Mouse (Mus musculus): ENCODE data around the gene Hist4h4. TPM values are rescaled to one million over a fixed set of nuclear protein-coding genes. Genes with fewer than 3 reads are reported as not detected.
A peak's percentile ranks its signal among the peaks of the same experiment; 100 is the strongest.

Gene Hist4h4
- polyA plus RNA-seq, 1 experiment: 0.63 TPM

DNA sequence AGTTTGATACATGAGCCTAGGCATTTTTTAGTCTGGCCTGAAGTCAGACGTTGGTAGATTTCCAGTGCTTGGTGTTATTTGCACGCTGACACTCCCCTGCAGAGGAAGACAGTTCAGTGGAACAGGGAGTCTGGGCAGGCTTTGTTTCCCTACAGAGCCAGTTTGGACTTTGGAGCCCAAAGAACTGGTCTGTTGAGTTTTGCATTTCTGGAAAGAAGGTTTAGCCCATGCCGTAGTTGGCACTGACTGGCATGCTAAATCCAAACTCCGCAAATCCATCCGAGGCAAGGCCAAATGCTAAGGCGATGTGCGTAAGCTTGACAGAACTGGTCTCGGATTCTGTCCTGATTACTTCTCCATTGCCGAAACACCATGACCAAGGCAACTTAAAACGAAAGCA lies 7.0 kb upstream of the Hist4h4 start:
- peaks cover 8% of the 10 kb centered on the region for H3K4me1 ChIP-seq (ENCODE audit: control insufficient read depth, insufficient read depth, low read length)
- TF ChIP-seq EP300 (IDR thresholded peaks at IDR 0.05; ENCODE audit: insufficient read depth, low read depth, low read length): no peak
- TF ChIP-seq CTCF (IDR thresholded peaks at IDR 0.05; ENCODE audit: low read depth, low read length): no peak
- TF ChIP-seq POLR2A (IDR thresholded peaks at IDR 0.05; ENCODE audit: insufficient read depth, low read length): no peak
- H3K9me3 ChIP-seq (replicated peaks; ENCODE audit: control insufficient read depth, insufficient read depth, low read length, poor library complexity, severe bottlenecking): no peaks in the 10 kb centered on the region
- peaks cover 35% of the 10 kb centered on the region for H3K36me3 ChIP-seq (ENCODE audit: control insufficient read depth, insufficient read depth, low read length, poor library complexity, severe bottlenecking)
- peak overlapping the region; percentile 5; the same call in 1 of the 2 replicates for H3K27ac ChIP-seq (ENCODE audit: insufficient read depth, low read length)
- H3K4me3 ChIP-seq (ENCODE audit: low read depth, low read length): no peak overlapping the region
- no peaks in the 10 kb centered on the region for H3K27me3 ChIP-seq (ENCODE audit: control insufficient read depth, insufficient read depth, low read length, poor library complexity, severe bottlenecking)
- no peak overlapping the region for H3K9ac ChIP-seq (ENCODE audit: low read depth, poor library complexity, severe bottlenecking)

DNA sequence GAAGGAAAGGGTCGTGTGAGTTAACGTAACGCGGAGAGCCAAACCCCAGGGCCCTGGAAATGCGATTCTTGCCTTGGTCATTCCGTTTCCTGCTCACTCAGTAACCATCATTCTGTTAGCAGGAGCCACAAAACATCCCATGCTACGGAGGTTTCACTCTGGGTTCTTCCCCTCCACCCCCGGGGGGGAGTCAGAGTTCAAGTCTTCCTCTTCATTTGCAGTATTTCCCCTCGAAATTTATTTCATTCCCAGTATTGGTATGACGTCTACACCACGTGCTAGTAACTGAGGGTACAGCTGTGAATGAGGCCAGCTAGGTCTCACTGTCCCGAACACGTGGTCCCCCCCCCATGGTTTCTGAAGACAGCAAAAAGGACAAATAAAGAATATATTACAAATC lies 5.5 kb upstream of the Hist4h4 start:
- H3K9me3 ChIP-seq (replicated peaks; ENCODE audit: control insufficient read depth, insufficient read depth, low read length, poor library complexity, severe bottlenecking): no peaks in the 10 kb centered on the region
- no peak overlapping the region for H3K27ac ChIP-seq (ENCODE audit: insufficient read depth, low read length)
- H3K9ac ChIP-seq (ENCODE audit: low read depth, poor library complexity, severe bottlenecking): peak overlapping the region; percentile 76
- H3K4me3 ChIP-seq (ENCODE audit: low read depth, low read length): peak overlapping the region; percentile 77
- TF ChIP-seq EP300 (IDR thresholded peaks at IDR 0.05; ENCODE audit: insufficient read depth, low read depth, low read length) (no peak), POLR2A (IDR thresholded peaks at IDR 0.05; ENCODE audit: insufficient read depth, low read length) (no peak), CTCF (IDR thresholded peaks at IDR 0.05; ENCODE audit: low read depth, low read length) (no peak)
- H3K27me3 ChIP-seq (ENCODE audit: control insufficient read depth, insufficient read depth, low read length, poor library complexity, severe bottlenecking): no peaks in the 10 kb centered on the region
- peaks cover 22% of the 10 kb centered on the region for H3K36me3 ChIP-seq (ENCODE audit: control insufficient read depth, insufficient read depth, low read length, poor library complexity, severe bottlenecking)
- peaks cover 8% of the 10 kb centered on the region for H3K4me1 ChIP-seq (ENCODE audit: control insufficient read depth, insufficient read depth, low read length)

DNA sequence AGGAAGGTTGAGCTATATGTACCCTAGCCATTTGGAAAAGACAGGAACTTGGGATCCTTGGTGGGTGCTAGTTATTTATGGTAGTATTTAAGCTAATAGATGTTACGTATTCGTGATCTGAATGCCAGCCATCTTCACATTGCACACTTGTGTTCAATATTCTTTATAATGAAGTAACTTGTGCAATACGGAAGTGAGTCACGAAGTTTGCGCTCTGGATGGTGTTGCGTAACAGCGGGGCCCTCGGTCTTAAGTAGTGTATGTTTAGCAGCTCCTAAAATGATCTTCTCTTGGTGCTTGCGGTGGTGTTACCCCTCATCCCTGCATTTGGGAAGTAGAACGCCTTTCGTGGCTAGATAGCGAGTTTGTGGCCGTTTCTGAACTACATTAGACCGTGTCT lies 4.9 kb upstream of the Hist4h4 start:
- H3K36me3 ChIP-seq (ENCODE audit: control insufficient read depth, insufficient read depth, low read length, poor library complexity, severe bottlenecking): peaks cover 16% of the 10 kb centered on the region
- peak overlapping the region; percentile 76 for H3K9ac ChIP-seq (ENCODE audit: low read depth, poor library complexity, severe bottlenecking)
- H3K4me1 ChIP-seq (ENCODE audit: control insufficient read depth, insufficient read depth, low read length): peaks cover 8% of the 10 kb centered on the region
- TF ChIP-seq POLR2A (IDR thresholded peaks at IDR 0.05; ENCODE audit: insufficient read depth, low read length) (no peak), CTCF (IDR thresholded peaks at IDR 0.05; ENCODE audit: low read depth, low read length) (no peak), EP300 (IDR thresholded peaks at IDR 0.05; ENCODE audit: insufficient read depth, low read depth, low read length) (no peak)
- no peak overlapping the region; the same call in 1 of the 2 replicates for H3K27ac ChIP-seq (ENCODE audit: insufficient read depth, low read length)
- H3K9me3 ChIP-seq (replicated peaks; ENCODE audit: control insufficient read depth, insufficient read depth, low read length, poor library complexity, severe bottlenecking): no peaks in the 10 kb centered on the region
- no peaks in the 10 kb centered on the region for H3K27me3 ChIP-seq (ENCODE audit: control insufficient read depth, insufficient read depth, low read length, poor library complexity, severe bottlenecking)
- H3K4me3 ChIP-seq (ENCODE audit: low read depth, low read length): peak overlapping the region; percentile 77

DNA sequence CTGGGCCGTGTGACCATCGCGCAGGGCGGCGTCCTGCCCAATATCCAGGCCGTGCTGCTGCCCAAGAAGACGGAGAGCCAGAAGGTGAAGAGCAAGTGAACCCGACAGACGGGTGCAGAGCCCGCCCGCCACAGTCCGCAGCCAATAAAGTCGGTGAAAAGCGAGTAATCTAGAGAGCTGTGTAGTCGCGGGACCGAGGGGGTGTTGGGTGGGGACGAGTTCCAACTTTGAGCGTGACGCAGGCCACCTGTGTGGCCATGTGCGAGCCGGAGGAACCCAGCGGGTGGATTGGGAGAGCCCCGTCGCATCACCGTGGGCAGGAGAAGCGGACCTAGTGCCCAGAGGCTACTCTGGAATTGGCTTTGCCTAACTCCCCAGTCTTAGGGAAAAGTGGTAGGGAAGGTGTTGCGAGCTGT lies 4.4 kb upstream of the Hist4h4 start:
- H3K9me3 ChIP-seq (replicated peaks; ENCODE audit: control insufficient read depth, insufficient read depth, low read length, poor library complexity, severe bottlenecking): no peaks in the 10 kb centered on the region
- H3K27ac ChIP-seq (ENCODE audit: insufficient read depth, low read length): peak overlapping the region; percentile 33
- peaks cover 11% of the 10 kb centered on the region for H3K36me3 ChIP-seq (ENCODE audit: control insufficient read depth, insufficient read depth, low read length, poor library complexity, severe bottlenecking)
- H3K4me3 ChIP-seq (ENCODE audit: low read depth, low read length): peak overlapping the region; percentile 77
- TF ChIP-seq POLR2A (IDR thresholded peaks at IDR 0.05; ENCODE audit: insufficient read depth, low read length): no peak
- TF ChIP-seq CTCF (IDR thresholded peaks at IDR 0.05; ENCODE audit: low read depth, low read length): no peak
- TF ChIP-seq EP300 (IDR thresholded peaks at IDR 0.05; ENCODE audit: insufficient read depth, low read depth, low read length): no peak
- H3K27me3 ChIP-seq (ENCODE audit: control insufficient read depth, insufficient read depth, low read length, poor library complexity, severe bottlenecking): no peaks in the 10 kb centered on the region
- peaks cover 8% of the 10 kb centered on the region for H3K4me1 ChIP-seq (ENCODE audit: control insufficient read depth, insufficient read depth, low read length)
- H3K9ac ChIP-seq (ENCODE audit: low read depth, poor library complexity, severe bottlenecking): peak overlapping the region; percentile 76

DNA sequence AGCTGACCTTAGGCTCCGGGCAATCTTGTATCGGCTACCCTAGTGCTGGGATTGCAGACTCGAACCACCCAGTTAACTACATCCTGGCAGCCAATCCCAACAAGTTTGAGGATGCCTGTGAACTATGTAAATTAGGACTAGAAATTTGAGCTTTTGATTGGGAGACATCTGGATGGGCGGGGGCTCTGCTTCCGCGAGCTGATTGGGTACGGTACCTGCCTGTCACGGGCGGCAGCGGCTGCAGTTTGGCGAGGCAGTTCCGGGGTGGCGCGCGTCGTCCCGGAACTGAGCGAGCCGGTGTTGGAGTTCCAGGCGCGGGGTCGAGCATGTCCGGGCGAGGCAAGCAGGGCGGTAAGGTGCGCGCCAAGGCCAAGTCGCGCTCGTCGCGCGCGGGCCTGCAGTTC lies 3.8 kb upstream of the Hist4h4 start, which contains the start of gene H2afj:
Gene H2afj (plus strand): TSS at position 231 of the 404 bp plus-strand sequence.
- peak; percentile 74 for TF ChIP-seq POLR2A (IDR thresholded peaks at IDR 0.05; ENCODE audit: insufficient read depth, low read length)
- no peak for TF ChIP-seq CTCF (IDR thresholded peaks at IDR 0.05; ENCODE audit: low read depth, low read length)
- Histone ChIP-seq H3K27ac (ENCODE audit: insufficient read depth, low read length) (peak within 1 kb of the TSS; percentile 95), H3K36me3 (ENCODE audit: control insufficient read depth, insufficient read depth, low read length, poor library complexity, severe bottlenecking) (peaks cover 9% of the 10 kb centered on the region; the same call in 1 of the 2 replicates), H3K9ac (ENCODE audit: low read depth, poor library complexity, severe bottlenecking) (peak within 1 kb of the TSS; percentile 85), H3K27me3 (ENCODE audit: control insufficient read depth, insufficient read depth, low read length, poor library complexity, severe bottlenecking) (no peaks in the 10 kb centered on the region), H3K4me3 (ENCODE audit: low read depth, low read length) (peak within 1 kb of the TSS; percentile 93), H3K9me3 (replicated peaks; ENCODE audit: control insufficient read depth, insufficient read depth, low read length, poor library complexity, severe bottlenecking) (no peaks in the 10 kb centered on the region), H3K4me1 (ENCODE audit: control insufficient read depth, insufficient read depth, low read length) (peaks cover 8% of the 10 kb centered on the region)

DNA sequence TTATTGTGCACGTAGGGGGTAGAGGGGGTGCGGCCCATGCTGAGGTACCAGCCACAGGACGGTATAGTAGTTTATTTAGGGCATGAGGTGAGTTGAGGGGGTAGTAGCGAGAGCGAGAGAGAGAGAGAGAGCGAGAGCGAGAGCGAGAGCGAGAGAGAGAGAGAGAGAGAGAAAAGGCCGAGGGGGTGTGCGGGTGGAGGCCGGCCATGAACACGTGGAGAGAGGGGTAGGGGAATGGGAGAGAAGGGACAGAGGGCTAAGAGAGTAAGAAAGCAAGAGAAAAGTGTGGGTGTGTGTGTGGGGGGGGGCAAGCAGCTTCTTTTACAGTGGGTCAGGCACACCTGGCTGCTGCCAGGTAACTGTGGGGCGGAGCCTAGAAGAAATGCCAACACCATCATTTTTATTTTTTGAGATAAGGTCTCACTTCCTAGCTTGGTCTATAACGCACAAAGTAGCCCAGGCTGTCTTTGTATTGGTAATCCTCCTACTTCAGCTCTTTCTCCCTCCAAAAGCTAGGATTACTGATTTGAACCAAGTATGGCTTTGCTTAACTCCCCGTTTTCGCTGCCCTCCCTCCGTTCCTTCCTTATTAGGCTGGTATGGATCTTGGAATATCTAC lies 3.3 kb upstream of the Hist4h4 start:
- no peak for TF ChIP-seq CTCF (IDR thresholded peaks at IDR 0.05; ENCODE audit: low read depth, low read length)
- TF ChIP-seq EP300 (IDR thresholded peaks at IDR 0.05; ENCODE audit: insufficient read depth, low read depth, low read length): no peak
- no peak for TF ChIP-seq POLR2A (IDR thresholded peaks at IDR 0.05; ENCODE audit: insufficient read depth, low read length)
- H3K9ac ChIP-seq (ENCODE audit: low read depth, poor library complexity, severe bottlenecking): peak overlapping the region; percentile 85

More for the DNA sequence above, 3.3 kb upstream of the Hist4h4 start:
- H3K4me3 ChIP-seq (ENCODE audit: low read depth, low read length): peak overlapping the region; percentile 93
- peaks cover 8% of the 10 kb centered on the region for H3K4me1 ChIP-seq (ENCODE audit: control insufficient read depth, insufficient read depth, low read length)
- H3K27ac ChIP-seq (ENCODE audit: insufficient read depth, low read length): peak overlapping the region; percentile 95
- H3K27me3 ChIP-seq (ENCODE audit: control insufficient read depth, insufficient read depth, low read length, poor library complexity, severe bottlenecking): no peaks in the 10 kb centered on the region
- H3K9me3 ChIP-seq (replicated peaks; ENCODE audit: control insufficient read depth, insufficient read depth, low read length, poor library complexity, severe bottlenecking): no peaks in the 10 kb centered on the region
- H3K36me3 ChIP-seq (ENCODE audit: control insufficient read depth, insufficient read depth, low read length, poor library complexity, severe bottlenecking): peaks cover 9% of the 10 kb centered on the region; the same call in 1 of the 2 replicates

Measured in ES-Bruce4 (cell line).